Mouse (Mus musculus) MN1 (cell line): ENCODE data around the gene Ntrk1.

Source experiments
- DNase-seq: peaks from one replicate; pipeline ENCODE4 v3.0.0-alpha.2; 2016; ENCODE audit warnings: low spot score

Gene Ntrk1

DNA sequence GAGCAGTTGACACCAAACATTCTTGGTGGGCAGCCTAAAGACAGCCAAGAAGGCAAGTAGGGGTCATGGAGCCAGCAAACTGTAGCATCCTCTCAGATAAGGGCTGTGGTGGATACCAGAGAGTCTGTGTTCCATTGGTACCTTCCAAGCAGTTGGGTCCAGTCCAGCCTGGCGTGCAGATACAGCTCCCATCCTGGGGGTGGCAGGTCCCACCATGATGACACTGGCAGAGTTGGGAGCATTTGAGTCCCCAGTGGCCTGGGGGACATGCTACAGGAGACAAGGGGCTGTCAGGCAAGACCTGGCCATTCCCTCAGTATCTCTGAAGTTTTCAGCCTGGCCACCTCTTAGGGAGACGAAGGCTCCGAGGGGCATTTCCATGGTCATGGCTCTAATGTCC, 42.4 kb downstream of the Ntrk1 start:
- no peak for DNase-seq

GRCm38 (mm10) chr3:87749977-87750376, 45.0 kb downstream of the Ntrk1 start:
- no peak for DNase-seq

- peak; percentile 68 for DNase-seq
Observed at GRCm38 (mm10) chr3:87749036-87749435, 45.9 kb downstream of the Ntrk1 start.

DNA sequence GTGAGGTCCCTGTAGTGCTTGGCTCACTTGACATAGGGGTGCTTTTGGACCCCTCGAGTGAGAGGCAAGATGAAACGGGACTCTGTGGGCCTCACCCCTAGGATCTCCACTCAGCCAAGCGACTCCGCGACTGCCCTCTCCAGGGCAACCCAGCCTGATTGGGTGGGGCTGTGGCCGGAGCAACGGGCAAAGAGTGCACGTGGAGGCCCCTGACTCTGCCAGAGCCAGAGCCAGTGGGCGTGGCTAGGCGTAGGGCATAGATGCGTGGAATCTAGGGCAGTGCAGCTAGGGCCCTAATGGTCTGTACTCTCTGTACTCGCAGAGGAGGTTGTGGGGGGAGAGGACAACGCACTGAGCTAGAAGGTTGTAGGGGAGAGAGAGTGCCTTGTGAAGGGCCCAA, 46.5 kb downstream of the Ntrk1 start, which contains the start of gene Lrrc71:
Lrrc71 (minus strand) TSS at position 195 of the 400 bp plus-strand sequence.
- DNase-seq = peak; percentile 83

DNA sequence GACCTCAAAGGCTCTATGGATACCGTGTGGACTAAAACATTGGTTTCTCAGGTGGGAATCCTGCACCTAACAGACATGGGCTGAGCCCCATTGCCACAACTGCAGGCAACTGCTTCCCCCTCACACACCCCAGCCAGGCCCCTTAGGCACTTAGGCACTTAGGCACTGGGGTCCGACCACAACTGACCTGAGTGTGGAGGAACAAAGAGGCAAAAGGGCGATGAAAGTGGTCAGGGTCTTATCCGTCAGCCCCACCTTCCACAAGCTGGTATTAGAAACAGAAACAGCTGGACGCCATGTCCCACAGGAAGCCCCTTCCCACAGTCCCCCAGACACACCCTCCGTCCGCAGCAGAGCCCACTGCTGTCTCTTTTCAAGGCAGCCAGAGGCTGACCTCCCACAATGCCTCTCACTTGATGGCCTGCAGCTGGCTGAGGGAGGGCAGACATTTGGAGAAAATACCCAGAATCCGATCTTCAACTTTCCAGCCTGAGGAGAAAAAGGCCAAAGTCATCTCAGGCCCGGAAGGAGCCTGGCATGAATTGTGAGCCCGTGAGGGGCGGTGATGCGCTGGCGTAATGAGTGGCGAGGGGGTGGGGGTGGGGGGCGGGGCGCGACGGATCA, 49.8 kb downstream of the Ntrk1 start:
- DNase-seq = no peak

GRCm38 (mm10) chr3:87743927-87744326, 51.0 kb downstream of the Ntrk1 start:
- no peak for DNase-seq

- DNase-seq = no peak
Observed at GRCm38 (mm10) chr3:87742735-87743134, 52.2 kb downstream of the Ntrk1 start.

DNA sequence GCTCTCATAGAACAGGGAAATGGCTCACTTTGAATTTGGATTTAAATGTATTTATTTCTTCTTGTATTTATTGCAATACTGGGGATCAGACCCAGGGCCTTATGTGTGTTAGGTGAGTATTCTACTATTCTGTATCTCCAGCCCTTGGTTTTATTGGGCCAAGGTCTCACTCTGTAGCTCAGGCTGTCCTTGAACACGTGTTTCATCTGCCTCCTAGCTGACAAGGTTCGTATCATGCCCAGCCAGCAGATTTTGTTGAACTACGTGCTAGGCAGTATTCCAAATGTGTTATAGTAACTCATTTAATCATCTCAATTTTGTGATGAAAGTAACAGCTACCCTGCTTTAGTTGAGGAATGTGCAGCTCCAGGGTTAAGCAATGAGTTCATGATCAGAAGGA, 52.9 kb downstream of the Ntrk1 start:
- no peak for DNase-seq

DNA sequence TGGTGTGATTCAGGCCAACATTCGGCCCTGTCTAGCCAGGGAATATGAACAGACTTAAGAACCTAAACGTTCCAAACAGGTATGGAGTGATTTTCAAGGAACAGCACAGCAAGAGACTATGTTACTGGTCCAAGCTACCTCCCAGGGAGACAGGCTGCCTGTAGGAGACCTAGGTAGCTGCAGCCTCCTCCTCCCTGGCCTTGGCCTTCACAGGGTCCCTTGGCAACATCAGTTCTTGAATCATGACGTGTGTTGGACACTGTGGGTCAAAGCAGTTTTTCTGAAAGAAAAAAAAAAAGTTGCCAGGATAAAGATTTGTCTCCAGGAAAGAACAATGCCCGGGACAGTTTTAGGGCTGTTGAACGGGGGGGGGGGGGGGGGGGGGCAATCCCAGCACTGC, 56.1 kb downstream of the Ntrk1 start:
- DNase-seq = no peak

DNA sequence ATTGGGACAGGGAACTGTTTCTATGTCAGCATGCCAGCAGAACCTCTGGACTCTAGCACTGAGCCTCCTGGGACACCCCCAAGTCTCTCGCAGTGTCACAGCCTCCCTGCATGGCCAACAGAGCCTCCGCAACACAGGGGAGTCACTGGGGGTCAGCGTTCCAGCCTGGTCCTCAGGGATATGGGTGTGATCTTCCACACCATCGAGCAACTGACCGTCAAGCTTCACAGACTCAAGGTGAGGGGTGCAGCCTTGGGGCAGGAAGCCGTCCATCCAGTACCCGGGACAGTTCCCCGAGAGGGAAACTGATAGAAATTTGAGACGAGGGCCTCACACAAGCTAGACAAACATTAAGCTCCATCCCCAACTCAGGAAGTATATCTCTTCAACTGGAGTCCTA, 59.6 kb downstream of the Ntrk1 start:
- no peak for DNase-seq

DNA sequence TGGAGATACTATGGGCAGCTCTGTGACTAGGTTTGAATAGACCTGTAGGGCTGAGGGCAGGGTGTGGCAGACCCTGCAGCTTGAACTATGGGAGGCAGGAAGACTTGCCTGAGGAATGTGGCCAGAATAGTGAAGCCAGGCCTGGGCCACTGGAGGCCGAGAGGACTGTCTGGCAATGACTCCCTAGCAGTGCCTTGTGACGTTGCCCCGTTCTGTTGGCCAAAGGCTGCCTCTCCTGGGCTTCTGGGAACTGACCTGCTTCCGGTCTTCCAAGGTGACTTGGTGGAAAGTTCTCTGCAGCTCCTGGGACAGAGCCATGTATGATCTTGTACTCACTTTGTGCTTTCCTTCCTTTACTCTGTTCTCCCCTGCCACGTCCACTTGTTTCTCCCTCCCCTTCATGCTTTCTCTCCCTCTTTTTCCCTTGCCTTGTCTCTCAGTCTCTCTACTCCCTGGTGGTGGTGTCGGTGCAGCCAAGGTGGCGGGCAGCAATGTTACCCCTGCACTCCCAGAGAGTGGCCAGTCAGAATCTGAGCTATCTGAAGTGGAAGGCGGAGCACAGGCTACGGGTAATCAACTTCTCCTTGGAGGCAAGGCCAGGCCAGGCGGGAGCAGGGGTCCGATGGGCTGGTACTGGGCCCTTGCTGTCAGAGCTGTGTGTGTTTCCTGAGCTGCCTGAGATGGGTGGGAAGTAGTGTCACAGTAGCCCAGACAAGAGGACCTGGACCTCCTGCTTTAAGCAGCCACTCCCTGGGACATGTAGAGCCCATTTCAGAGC, 60.8 kb downstream of the Ntrk1 start:
- DNase-seq = no peak

- DNase-seq = no peak
Observed at GRCm38 (mm10) chr3:87733098-87733497, 61.9 kb downstream of the Ntrk1 start.

- no peak for DNase-seq
Observed at GRCm38 (mm10) chr3:87728696-87729095, 66.3 kb downstream of the Ntrk1 start.
